Mouse (Mus musculus): ENCODE measurements around the gene Serinc3. TPM values are rescaled to one million over a fixed set of nuclear protein-coding genes. Genes with fewer than 3 reads are reported as not detected.
"Not testable (repeated sequence)": the region's sequence is repeated elsewhere in the genome, so short reads cannot be mapped to it uniquely, and the experiment has no call there.

The Serinc3 gene
- polyA plus RNA-seq (2012; ENCODE audit: insufficient read depth, low replicate concordance) = 8.6 and 31.2 TPM in 2 replicates

GRCm38 (mm10) chr2:163644575-163645385 is at the start of gene Serinc3:
Gene Serinc3 (minus strand): TSS chr2:163645131.
- Histone ChIP-seq H3K4me3 (replicated peaks) (peak within 1 kb of the TSS; percentile 94), H3K9me3 (no peaks in the 10 kb centered on the region), H3K27me3 (replicated peaks) (no peaks in the 10 kb centered on the region), H3K36me3 (replicated peaks; ENCODE audit: low read length) (peaks cover 19% of the 10 kb centered on the region), H3K4me1 (peaks cover 48% of the 10 kb centered on the region)
- TF ChIP-seq FLI1 (IDR thresholded peaks at IDR 0.05; ENCODE audit: low read length) (peak; percentile 26; the same call in 1 of the 2 replicates), GATA1 (IDR thresholded peaks at IDR 0.05; ENCODE audit: borderline replicate concordance, low read length) (no peak)

GRCm38 (mm10) chr2:163693716-163694314 is 48.9 kb upstream of the Serinc3 start:
- TF ChIP-seq FLI1 (IDR thresholded peaks at IDR 0.05; ENCODE audit: low read length) (no peak), GATA1 (IDR thresholded peaks at IDR 0.05; ENCODE audit: borderline replicate concordance, low read length) (no peak)
- Histone ChIP-seq H3K4me3 (replicated peaks) (peak overlapping the region; percentile 62), H3K4me1 (peaks cover 100% of the 10 kb centered on the region), H3K9me3 (no peaks in the 10 kb centered on the region), H3K36me3 (replicated peaks; ENCODE audit: low read length) (peaks cover 6% of the 10 kb centered on the region), H3K27me3 (replicated peaks) (no peaks in the 10 kb centered on the region)

GRCm38 (mm10) chr2:163692873-163693612 is 48.1 kb upstream of the Serinc3 start:
- Histone ChIP-seq H3K4me1 (peaks cover 99% of the 10 kb centered on the region), H3K36me3 (replicated peaks; ENCODE audit: low read length) (peaks cover 6% of the 10 kb centered on the region)

GRCm38 (mm10) chr2:163691846-163692605 is 47.1 kb upstream of the Serinc3 start:
- Histone ChIP-seq H3K4me3 (replicated peaks) (no peak overlapping the region), H3K36me3 (replicated peaks; ENCODE audit: low read length) (peaks cover 6% of the 10 kb centered on the region), H3K27me3 (replicated peaks) (no peaks in the 10 kb centered on the region), H3K9me3 (no peaks in the 10 kb centered on the region), H3K4me1 (peaks cover 89% of the 10 kb centered on the region)
- TF ChIP-seq FLI1 (IDR thresholded peaks at IDR 0.05; ENCODE audit: low read length) (no peak), GATA1 (IDR thresholded peaks at IDR 0.05; ENCODE audit: borderline replicate concordance, low read length) (no peak)

More at GRCm38 (mm10) chr2:163692873-163693612, 48.1 kb upstream of the Serinc3 start:
- no peaks in the 10 kb centered on the region for H3K27me3 ChIP-seq (replicated peaks)
- TF ChIP-seq GATA1 (IDR thresholded peaks at IDR 0.05; ENCODE audit: borderline replicate concordance, low read length) (no peak), FLI1 (IDR thresholded peaks at IDR 0.05; ENCODE audit: low read length) (no peak)
- H3K9me3 ChIP-seq = no peaks in the 10 kb centered on the region
- no peak overlapping the region for H3K4me3 ChIP-seq (replicated peaks)

GRCm38 (mm10) chr2:163690409-163691304 is 45.7 kb upstream of the Serinc3 start:
- Histone ChIP-seq H3K4me1 (peaks cover 89% of the 10 kb centered on the region), H3K36me3 (replicated peaks; ENCODE audit: low read length) (peaks cover 6% of the 10 kb centered on the region), H3K27me3 (replicated peaks) (no peaks in the 10 kb centered on the region), H3K4me3 (replicated peaks) (no peak overlapping the region), H3K9me3 (no peaks in the 10 kb centered on the region)
- TF ChIP-seq FLI1 (IDR thresholded peaks at IDR 0.05; ENCODE audit: low read length) (no peak), GATA1 (IDR thresholded peaks at IDR 0.05; ENCODE audit: borderline replicate concordance, low read length) (no peak)

GRCm38 (mm10) chr2:163689771-163690170 is 44.8 kb upstream of the Serinc3 start:
- TF ChIP-seq FLI1 (IDR thresholded peaks at IDR 0.05; ENCODE audit: low read length) (no peak), GATA1 (IDR thresholded peaks at IDR 0.05; ENCODE audit: borderline replicate concordance, low read length) (no peak)
- Histone ChIP-seq H3K9me3 (no peaks in the 10 kb centered on the region), H3K4me1 (peaks cover 88% of the 10 kb centered on the region), H3K4me3 (replicated peaks) (no peak overlapping the region), H3K27me3 (replicated peaks) (no peaks in the 10 kb centered on the region), H3K36me3 (replicated peaks; ENCODE audit: low read length) (peaks cover 6% of the 10 kb centered on the region)

- not testable (repeated sequence) for H3K36me3 ChIP-seq (replicated peaks; ENCODE audit: low read length); H3K27me3 ChIP-seq (replicated peaks); H3K9me3 ChIP-seq; H3K4me3 ChIP-seq (replicated peaks)
- H3K4me1 ChIP-seq = peaks cover 76% of the 10 kb centered on the region
These were observed 43.4 kb upstream of the Serinc3 start for GRCm38 (mm10) chr2:163688377-163688776.

- Histone ChIP-seq H3K4me1 (peaks cover 70% of the 10 kb centered on the region), H3K36me3 (replicated peaks; ENCODE audit: low read length) (no peaks in the 10 kb centered on the region)
These were observed 42.0 kb upstream of the Serinc3 start for GRCm38 (mm10) chr2:163686886-163687285.

More at GRCm38 (mm10) chr2:163686886-163687285, 42.0 kb upstream of the Serinc3 start:
- H3K27me3 ChIP-seq (replicated peaks) = no peaks in the 10 kb centered on the region
- H3K9me3 ChIP-seq = no peaks in the 10 kb centered on the region
- no peak overlapping the region for H3K4me3 ChIP-seq (replicated peaks)
- TF ChIP-seq GATA1 (IDR thresholded peaks at IDR 0.05; ENCODE audit: borderline replicate concordance, low read length) (no peak), FLI1 (IDR thresholded peaks at IDR 0.05; ENCODE audit: low read length) (no peak)

All from megakaryocyte, embryonic 14.5 days (primary cell).